Mouse (Mus musculus): ENCODE results near the gene Zfp385b.

DNA sequence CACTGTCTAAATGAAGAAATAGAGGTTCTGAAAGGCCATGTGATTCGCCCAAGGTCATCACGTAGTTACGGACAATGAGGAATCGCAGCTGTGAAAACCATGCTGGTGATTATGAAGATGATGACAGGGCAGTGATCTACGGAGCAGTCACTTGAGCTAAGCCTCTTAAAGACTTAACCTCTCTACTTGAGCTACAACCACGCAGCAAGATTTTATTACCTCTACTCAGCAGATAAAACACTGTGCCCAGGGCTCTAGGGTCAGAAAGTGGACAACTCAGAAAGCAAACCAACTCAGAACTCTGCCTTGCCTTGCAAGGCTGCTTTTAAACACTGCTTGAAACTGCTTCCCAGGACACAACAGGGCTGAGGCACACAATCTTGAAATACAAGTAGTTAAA lies 291.8 kb downstream of the Zfp385b start:
- TF ChIP-seq USF1 (IDR thresholded peaks at IDR 0.05; ENCODE audit: low read depth) = no peak
- TF ChIP-seq MAX (IDR thresholded peaks at IDR 0.05; ENCODE audit: low read depth) = no peak
- no peak for TF ChIP-seq POLR2A (IDR thresholded peaks at IDR 0.05; ENCODE audit: insufficient read length, low read depth)
- no peak for TF ChIP-seq TCF12 (IDR thresholded peaks at IDR 0.05; ENCODE audit: insufficient read depth, poor library complexity, severe bottlenecking)
- no peak for TF ChIP-seq E2F4 (IDR thresholded peaks at IDR 0.05; ENCODE audit: insufficient read depth)
- TF ChIP-seq MYOG (IDR thresholded peaks at IDR 0.05; ENCODE audit: control insufficient read depth in 1 of 3, insufficient read depth in 1 of 3, insufficient read length in 2 of 3, low read depth in 2 of 3) = no peak
- no peak for TF ChIP-seq TCF3 (IDR thresholded peaks at IDR 0.05; ENCODE audit: insufficient read length, low read depth)
